Mouse (Mus musculus) gastrocnemius, postnatal 10 days (tissue): Measurements from ENCODE around the gene Pter. TPM values are rescaled to one million over a fixed set of nuclear protein-coding genes. Genes with fewer than 3 reads are reported as not detected.

Source experiments
- DNase-seq: peaks from one replicate; pipeline ENCODE4 v3.0.0; 2021; ENCODE audit warnings: mixed read lengths
- total RNA-seq, 2 experiments: library from RNA; stranded (reverse); gene quantifications; 2 replicates each; pipeline ENCODE4 v1.2.3; 2021

The Pter gene
- total RNA-seq, 2 experiments from 2014 or later = 5.8 to 7.2 TPM

- DNase-seq = peak; percentile 7
Measured at GRCm38 (mm10) chr2:13009261-13009972, 85.6 kb downstream of the Pter start.

- DNase-seq = peak; percentile 5
Measured at GRCm38 (mm10) chr2:13010030-13010459, 86.2 kb downstream of the Pter start.

GRCm38 (mm10) chr2:13010460-13011341 is 86.9 kb downstream of the Pter start:
- peak; percentile 59 for DNase-seq

- peak; percentile 16 for DNase-seq
Measured at GRCm38 (mm10) chr2:13011472-13011871, 87.6 kb downstream of the Pter start, which contains the start of gene C1ql3. C1ql3 (minus strand) TSS chr2:13011806.

- no peak for DNase-seq
Measured at GRCm38 (mm10) chr2:13011973-13012372, 88.1 kb downstream of the Pter start.

GRCm38 (mm10) chr2:13018382-13018781 is 94.5 kb downstream of the Pter start:
- DNase-seq = no peak

- no peak for DNase-seq
Measured at GRCm38 (mm10) chr2:13018861-13019260, 95.0 kb downstream of the Pter start.

- DNase-seq = no peak
Measured at GRCm38 (mm10) chr2:13038772-13039171, 114.9 kb downstream of the Pter start.

GRCm38 (mm10) chr2:13039785-13040184 is 115.9 kb downstream of the Pter start:
- no peak for DNase-seq

- DNase-seq = no peak
Measured at GRCm38 (mm10) chr2:13044555-13044954, 120.7 kb downstream of the Pter start.

GRCm38 (mm10) chr2:13048649-13049048 is 124.8 kb downstream of the Pter start:
- DNase-seq = no peak

Other genes with a start within 250 kb of the Pter start
- 1 to 10 TPM; 2.4 to 3.0 TPM for gene C1ql3, start 87.8 kb downstream of the Pter start, total RNA-seq